Mouse (Mus musculus): ENCODE data around the gene Mybphl.

DNA sequence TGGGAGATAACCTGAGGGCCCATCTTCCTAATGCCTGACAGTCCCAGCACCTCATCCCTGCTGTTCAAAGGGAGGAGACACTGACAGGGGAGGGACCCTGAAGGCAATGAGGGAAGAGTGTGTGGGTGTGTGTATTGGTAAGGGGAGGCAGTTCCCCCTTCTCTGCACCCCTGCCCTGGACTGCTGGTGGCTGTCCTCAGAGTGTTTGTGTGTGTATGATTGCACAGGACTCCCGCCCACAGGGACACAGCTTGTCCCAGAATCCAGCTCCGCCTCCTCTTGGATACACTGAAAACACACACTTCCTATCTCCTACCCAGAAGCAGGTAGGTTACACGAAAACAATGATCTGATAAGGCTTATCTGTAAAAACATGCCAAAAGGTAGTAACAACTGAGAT, 9.5 kb upstream of the Mybphl start:
- TF ChIP-seq POLR2A (IDR thresholded peaks at IDR 0.05; ENCODE audit: borderline replicate concordance, insufficient read depth, low read length) (no peak), CTCF (IDR thresholded peaks at IDR 0.05; ENCODE audit: borderline replicate concordance, insufficient read depth, low read depth, low read length) (no peak)

Data from cerebellum, adult 2 months (tissue).